Mouse (Mus musculus) liver, adult 2 months (tissue): ENCODE data around the gene Adamts7. TPM values are rescaled to one million over a fixed set of nuclear protein-coding genes. Genes with fewer than 3 reads are reported as not detected.

Experiments
- DNase-seq: peaks from one replicate; pipeline ENCODE4 v3.0.0-alpha.2; 2011; ENCODE audit warnings: low read depth, low spot score; ENCODE audit errors: extremely low read depth
- H3K27ac ChIP-seq: fragments of 200-500 bp; replicated peaks from 2 replicates; pipeline ENCODE4 v1.5.1; 2012; ENCODE audit warnings: low read depth, mild to moderate bottlenecking, control low read depth, inconsistent platforms, low read length; ENCODE audit not compliant: insufficient read depth
- H3K27me3 ChIP-seq: fragments of 200-500 bp; 2 replicates; pipeline ENCODE4 v1.6.1; 2012; ENCODE audit warnings: mild to moderate bottlenecking, moderate library complexity, low read length, inconsistent platforms; ENCODE audit not compliant: control insufficient read depth, insufficient read depth
- H3K36me3 ChIP-seq: fragments of 200-500 bp; 2 replicates; pipeline ENCODE4 v1.6.1; 2012; ENCODE audit warnings: low read length, inconsistent platforms; ENCODE audit not compliant: control insufficient read depth, insufficient read depth
- H3K4me1 ChIP-seq: fragments of 200-500 bp; 2 replicates; pipeline ENCODE4 v1.6.1; 2011; ENCODE audit warnings: low read length; ENCODE audit not compliant: control insufficient read depth, insufficient read depth
- H3K4me3 ChIP-seq: fragments of 200-500 bp; 2 replicates; pipeline ENCODE4 v1.5.1; 2011; ENCODE audit warnings: low read depth, mild to moderate bottlenecking, control low read depth, low read length, moderate library complexity; ENCODE audit not compliant: insufficient read depth
- H3K79me2 ChIP-seq: fragments of 200-500 bp; 2 replicates; pipeline ENCODE4 v1.6.1; 2012; ENCODE audit warnings: inconsistent platforms, mild to moderate bottlenecking, low read length, moderate library complexity; ENCODE audit not compliant: control insufficient read depth, insufficient read depth
- H3K9ac ChIP-seq: fragments of 200-500 bp; 2 replicates; pipeline ENCODE4 v1.6.1; 2012; ENCODE audit warnings: low read depth, mild to moderate bottlenecking, control low read depth, inconsistent platforms, low read length
- CTCF ChIP-seq: fragments of 200-500 bp; IDR thresholded peaks from 2 replicates; pipeline ENCODE4 v1.5.1; 2011; ENCODE audit warnings: low read depth, low read length, control low read depth
- POLR2A ChIP-seq: fragments of 200-500 bp; IDR thresholded peaks from 2 replicates; pipeline ENCODE4 v1.6.1; 2011; ENCODE audit warnings: low read length, control low read depth; ENCODE audit not compliant: insufficient read depth; ENCODE audit errors: extremely low read depth
- WGBS: fragments of 180-500 bp; shearing (Covaris S2); methylation state at CpG from one replicate; pipeline ENCODE4 v1.1.7; 2018; 5-methylcytosine and 5-hydroxymethylcytosine counted together
- polyA plus RNA-seq: library from polyadenylated mRNA; depleted of rRNA; stranded (reverse); fragments of >200 nt; gene quantifications from 2 replicates; pipeline ENCODE4 v1.2.3, GENCODE M21; 2012
- total RNA-seq: library from RNA; depleted of rRNA; stranded (reverse); fragments of >200 nt; gene quantifications from 2 replicates; pipeline ENCODE4 v1.2.3, GENCODE M21; 2014

Gene Adamts7
- total and polyA plus RNA-seq, 2 experiments = 2.7 to 21.8 TPM

DNA sequence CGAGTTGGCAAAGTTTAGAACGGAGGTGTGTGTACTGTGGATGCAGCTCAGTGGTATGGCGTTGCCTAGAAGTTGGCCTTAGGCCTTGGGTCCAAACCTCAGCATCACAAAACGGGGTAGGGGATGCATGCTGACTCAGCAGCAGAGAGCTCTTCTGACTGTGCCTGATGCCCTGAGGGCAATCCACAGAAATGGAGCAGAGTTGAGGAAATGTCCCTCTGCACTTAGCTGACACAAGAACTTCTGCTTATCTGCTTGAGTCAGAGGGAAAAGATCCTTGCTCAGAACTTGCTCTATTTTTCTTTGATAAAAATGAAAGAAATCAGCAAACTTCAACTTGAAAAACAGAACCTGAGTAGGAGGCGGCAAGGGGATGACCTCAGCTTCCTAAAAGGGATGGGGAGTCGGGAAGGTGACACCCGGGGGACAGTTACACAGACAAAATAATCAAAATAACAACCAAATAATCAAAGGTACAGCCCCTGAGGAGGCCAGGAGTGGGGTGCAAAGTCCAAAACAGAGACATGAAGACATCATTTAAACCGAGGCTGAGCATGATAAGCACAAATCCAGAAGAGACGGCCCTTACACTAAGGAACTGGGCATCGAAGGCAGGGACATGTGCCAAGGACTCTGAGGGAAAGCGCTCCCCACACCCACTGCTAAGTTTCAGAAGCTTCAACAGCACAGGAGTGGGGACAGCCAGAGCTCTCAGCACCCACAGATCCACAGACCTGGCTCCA, 53.6 kb downstream of the Adamts7 start:
- no peaks in the 10 kb centered on the region for H3K27me3 ChIP-seq
- TF ChIP-seq CTCF (no peak), POLR2A (no peak)
- no peaks in the 10 kb centered on the region; the same call in 1 of the 2 replicates for H3K79me2 ChIP-seq
- H3K27ac ChIP-seq = peak overlapping the region; percentile 32
- H3K36me3 ChIP-seq = peaks cover 54% of the 10 kb centered on the region
- no peaks in the 10 kb centered on the region; the same call in 1 of the 2 replicates for H3K4me1 ChIP-seq
- H3K9ac ChIP-seq = no peak overlapping the region
- WGBS = 57% methylated on average over 11 of the region's 11 CpGs
- no peak for DNase-seq
- no peak overlapping the region for H3K4me3 ChIP-seq

DNA sequence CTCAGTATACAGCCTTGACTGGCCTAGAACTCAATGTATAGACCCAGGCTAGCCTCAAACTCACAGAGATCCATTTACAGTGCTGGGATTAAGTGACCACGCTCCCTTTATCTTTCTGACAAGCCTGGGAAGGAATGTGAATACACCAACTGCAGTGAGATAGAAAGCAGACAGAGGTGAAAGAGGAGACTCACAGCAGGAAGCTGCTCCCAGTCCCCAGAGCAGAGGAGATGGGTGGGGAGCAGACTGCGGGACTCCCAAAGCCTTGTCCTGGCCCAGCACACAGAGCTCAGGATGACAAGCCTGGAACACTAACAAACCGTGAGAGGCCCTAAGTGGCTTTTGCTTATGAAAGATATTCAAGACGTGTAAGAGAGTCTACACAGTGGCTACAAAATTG, 54.6 kb downstream of the Adamts7 start:
- Histone ChIP-seq H3K79me2 (no peaks in the 10 kb centered on the region; the same call in 1 of the 2 replicates), H3K36me3 (peaks cover 55% of the 10 kb centered on the region), H3K27me3 (no peaks in the 10 kb centered on the region), H3K4me3 (no peak overlapping the region), H3K9ac (no peak overlapping the region), H3K4me1 (no peaks in the 10 kb centered on the region; the same call in 1 of the 2 replicates), H3K27ac (peak overlapping the region; percentile 32; the same call in 1 of the 2 replicates)
- DNase-seq = no peak
- TF ChIP-seq POLR2A = no peak
- no peak for TF ChIP-seq CTCF
- WGBS = 75% methylated on average over 4 of the region's 4 CpGs

DNA sequence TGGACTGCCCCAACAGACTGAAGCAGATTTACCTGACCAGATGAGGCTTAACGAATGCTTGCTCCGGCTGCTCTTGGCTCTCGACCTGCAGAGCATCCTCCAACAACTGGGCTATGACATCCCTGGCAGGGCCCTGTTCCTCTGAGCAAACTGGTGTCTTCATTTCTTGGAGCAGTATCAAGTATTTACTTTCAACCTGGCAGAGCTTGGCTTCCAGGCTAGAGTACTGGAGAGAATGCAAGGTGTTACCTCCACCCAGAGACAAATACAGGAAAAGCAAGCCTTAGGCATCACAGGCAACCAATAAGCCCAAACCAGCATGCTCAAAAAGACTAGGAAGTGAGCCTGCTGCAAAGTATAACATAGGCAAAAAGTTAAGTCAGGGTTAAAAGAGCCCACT, 59.4 kb downstream of the Adamts7 start:
- peaks cover 61% of the 10 kb centered on the region for H3K36me3 ChIP-seq

DNA sequence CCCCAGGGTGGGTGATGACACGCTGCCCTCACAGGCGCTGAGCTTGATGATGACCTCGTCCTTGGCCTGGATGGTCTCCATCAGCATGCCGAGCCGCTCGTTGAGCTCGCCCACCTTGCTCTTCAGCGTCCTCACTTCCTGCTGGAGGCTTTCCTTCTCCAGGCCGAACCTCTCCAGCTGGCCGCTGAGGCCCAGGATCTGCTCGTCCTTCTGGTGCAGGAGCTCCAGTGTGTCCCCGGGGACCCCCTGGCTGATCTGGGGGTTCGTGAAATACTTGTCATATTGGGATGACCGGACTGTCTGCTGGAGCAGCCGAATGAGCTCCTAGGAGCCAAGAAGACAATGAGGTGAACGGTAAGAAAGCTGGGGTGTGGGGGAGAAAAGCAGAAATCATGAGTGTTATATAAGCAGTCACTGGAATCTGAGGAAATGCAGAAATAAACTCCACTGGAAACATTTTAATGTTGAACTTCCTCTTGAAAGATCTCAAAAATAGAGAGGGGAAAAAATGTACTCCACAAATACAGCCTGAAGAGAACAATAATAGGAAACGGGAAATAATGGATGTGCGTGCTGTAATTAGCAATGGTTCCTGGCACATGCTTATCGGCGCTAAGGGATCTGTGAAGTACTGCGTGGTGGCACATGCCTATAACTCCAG, 63.3 kb downstream of the Adamts7 start:
- DNase-seq = peak; percentile 40
- H3K9ac ChIP-seq = peak overlapping the region; percentile 57
- peaks cover 44% of the 10 kb centered on the region for H3K36me3 ChIP-seq
- peaks cover 4% of the 10 kb centered on the region; the same call in 1 of the 2 replicates for H3K79me2 ChIP-seq
- no peaks in the 10 kb centered on the region for H3K27me3 ChIP-seq
- peak overlapping the region; percentile 53 for H3K4me3 ChIP-seq
- H3K27ac ChIP-seq = peak overlapping the region; percentile 73
- WGBS = 84% methylated on average over 21 of the region's 21 CpGs
- no peaks in the 10 kb centered on the region for H3K4me1 ChIP-seq
- TF ChIP-seq POLR2A = no peak
- no peak for TF ChIP-seq CTCF

More for the DNA sequence above, 59.4 kb downstream of the Adamts7 start:
- TF ChIP-seq POLR2A = no peak
- TF ChIP-seq CTCF = no peak
- no peak overlapping the region for H3K4me3 ChIP-seq
- H3K4me1 ChIP-seq = no peaks in the 10 kb centered on the region
- peak; percentile 77 for DNase-seq
- H3K9ac ChIP-seq = no peak overlapping the region
- H3K27me3 ChIP-seq = no peaks in the 10 kb centered on the region
- 27% methylated on average over 3 of the region's 3 CpGs for WGBS
- H3K27ac ChIP-seq = no peak overlapping the region
- H3K79me2 ChIP-seq = no peaks in the 10 kb centered on the region; the same call in 1 of the 2 replicates

DNA sequence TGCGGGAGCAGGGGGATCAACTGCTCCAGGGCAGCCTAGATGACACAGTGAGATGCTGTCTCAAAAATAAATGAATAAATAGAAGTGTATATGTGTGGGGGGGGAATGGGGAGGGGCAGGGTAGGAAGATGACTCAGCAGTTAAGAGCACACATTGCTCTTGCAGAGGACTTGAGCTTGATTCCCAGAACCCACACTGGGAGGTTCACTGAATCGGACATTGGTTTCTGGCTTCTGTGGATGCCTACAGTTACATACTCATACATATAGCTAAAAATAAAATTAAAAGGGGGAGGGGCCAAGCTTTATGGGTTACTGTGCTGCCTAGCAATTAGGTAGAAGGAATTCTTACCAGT, 63.9 kb downstream of the Adamts7 start:
- no peak overlapping the region for H3K4me3 ChIP-seq
- no peaks in the 10 kb centered on the region for H3K4me1 ChIP-seq
- no peak for DNase-seq
- no peak overlapping the region for H3K9ac ChIP-seq
- TF ChIP-seq POLR2A = no peak
- no peak for TF ChIP-seq CTCF
- peaks cover 6% of the 10 kb centered on the region; the same call in 1 of the 2 replicates for H3K79me2 ChIP-seq
- H3K27me3 ChIP-seq = no peaks in the 10 kb centered on the region
- peak overlapping the region; percentile 52 for H3K27ac ChIP-seq
- H3K36me3 ChIP-seq = peaks cover 44% of the 10 kb centered on the region
- 73% methylated on average over 2 of the region's 2 CpGs for WGBS
